Mouse (Mus musculus): ENCODE measurements around the gene Cdh13. TPM values are rescaled to one million over a fixed set of nuclear protein-coding genes. Genes with fewer than 3 reads are reported as not detected.

The Cdh13 gene
- polyA plus RNA-seq, 1 experiment from 2014 or later: 2.4 TPM

- WGBS: 43% methylated on average over 14 of the region's 14 CpGs
- DNase-seq (ENCODE audit: low spot score): peak; percentile 74
- H3K27ac ChIP-seq (replicated peaks): no peak overlapping the region
- no peaks in the 10 kb centered on the region for H3K36me3 ChIP-seq (replicated peaks)
- H3K4me3 ChIP-seq: no peak overlapping the region
- peaks cover 15% of the 10 kb centered on the region; the same call in 1 of the 2 replicates for H3K4me1 ChIP-seq
- H3K9me3 ChIP-seq: no peaks in the 10 kb centered on the region
- no peaks in the 10 kb centered on the region for H3K27me3 ChIP-seq (replicated peaks; ENCODE audit: low read depth, poor library complexity, severe bottlenecking)
Observed at GRCm38 (mm10) chr8:119358836-119359235, 1075.3 kb downstream of the Cdh13 start.

GRCm38 (mm10) chr8:119360686-119361295, 1077.3 kb downstream of the Cdh13 start:
- Histone ChIP-seq H3K4me3 (no peak overlapping the region), H3K27me3 (replicated peaks; ENCODE audit: low read depth, poor library complexity, severe bottlenecking) (no peaks in the 10 kb centered on the region), H3K27ac (replicated peaks) (no peak overlapping the region), H3K36me3 (replicated peaks) (no peaks in the 10 kb centered on the region), H3K9me3 (no peaks in the 10 kb centered on the region), H3K4me1 (peaks cover 15% of the 10 kb centered on the region; the same call in 1 of the 2 replicates)
- WGBS: 71% methylated on average over 8 of the region's 8 CpGs
- DNase-seq (ENCODE audit: low spot score): no peak
